Mouse (Mus musculus): Measurements from ENCODE around the gene Oasl1. TPM values are rescaled to one million over a fixed set of nuclear protein-coding genes. Genes with fewer than 3 reads are reported as not detected.
"Not testable (repeated sequence)": the region's sequence is repeated elsewhere in the genome, so short reads cannot be mapped to it uniquely, and the experiment has no call there.

Gene Oasl1
- total RNA-seq, 1 experiment from 2014 or later: 1.5 TPM

DNA sequence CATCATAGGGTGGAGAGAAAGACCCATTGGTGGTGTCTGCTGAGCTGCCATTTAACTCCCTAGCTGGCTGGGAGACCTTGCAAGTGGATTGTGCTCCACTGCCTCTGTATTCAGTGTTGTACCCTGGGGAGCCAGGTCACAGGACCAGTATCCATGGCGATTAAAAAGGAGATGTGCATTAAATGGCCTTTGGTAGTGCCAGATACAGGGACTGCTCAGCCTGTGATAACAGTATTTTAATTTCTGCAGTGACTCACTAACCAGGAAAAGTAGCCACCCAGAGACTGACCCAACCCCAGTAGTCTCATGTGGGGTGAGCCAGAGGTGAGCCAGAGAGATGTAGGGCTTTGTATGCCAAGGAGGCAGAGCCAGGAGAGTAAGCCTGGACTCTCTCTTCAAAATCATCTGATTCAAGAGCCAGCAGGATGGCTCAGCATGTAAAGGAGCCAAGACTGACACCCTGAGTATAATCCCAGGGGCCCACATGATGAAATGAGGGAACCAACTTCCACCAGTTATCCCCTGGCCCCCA, 3.2 kb downstream of the Oasl1 start:
- DNase-seq: no peak

DNA sequence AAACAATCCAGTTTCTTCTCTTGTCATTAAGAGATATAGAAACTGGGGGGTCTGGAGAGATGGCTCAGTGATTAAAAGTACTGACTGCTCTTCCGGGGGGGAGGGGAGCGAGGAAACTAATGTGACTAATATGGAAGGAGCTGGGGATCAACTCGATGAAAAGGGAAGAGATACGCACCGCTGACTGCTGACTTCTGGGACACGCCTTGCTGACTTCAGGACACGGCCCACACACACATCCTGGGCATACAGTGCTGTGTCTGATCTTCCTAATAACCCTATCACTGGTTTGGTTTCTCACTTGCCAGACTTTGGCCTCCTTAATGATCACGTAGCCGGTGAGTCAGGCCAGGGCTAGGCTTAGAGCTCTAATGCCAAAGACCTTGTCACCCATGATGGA, 3.7 kb downstream of the Oasl1 start:
- DNase-seq: no peak

DNA sequence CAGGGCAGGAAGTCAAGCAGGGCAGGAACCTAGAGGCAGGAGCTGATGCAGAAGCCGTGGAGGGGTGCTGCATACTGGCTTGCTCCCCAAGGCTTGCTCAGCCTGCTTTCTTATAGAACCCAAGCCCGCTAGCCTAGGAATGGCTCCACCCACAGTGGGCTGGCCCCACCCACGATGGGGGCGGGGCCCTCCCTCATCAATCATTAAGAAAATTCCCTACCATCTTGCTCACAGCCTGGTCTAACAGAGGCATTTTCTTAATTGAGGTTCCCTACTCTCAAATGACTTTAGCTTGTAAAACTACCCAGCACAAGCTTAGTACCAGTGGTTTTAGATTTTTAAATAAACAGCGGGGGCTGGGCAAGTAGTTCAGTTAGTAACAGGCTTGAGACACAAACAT, 8.6 kb downstream of the Oasl1 start:
- no peak for DNase-seq

DNA sequence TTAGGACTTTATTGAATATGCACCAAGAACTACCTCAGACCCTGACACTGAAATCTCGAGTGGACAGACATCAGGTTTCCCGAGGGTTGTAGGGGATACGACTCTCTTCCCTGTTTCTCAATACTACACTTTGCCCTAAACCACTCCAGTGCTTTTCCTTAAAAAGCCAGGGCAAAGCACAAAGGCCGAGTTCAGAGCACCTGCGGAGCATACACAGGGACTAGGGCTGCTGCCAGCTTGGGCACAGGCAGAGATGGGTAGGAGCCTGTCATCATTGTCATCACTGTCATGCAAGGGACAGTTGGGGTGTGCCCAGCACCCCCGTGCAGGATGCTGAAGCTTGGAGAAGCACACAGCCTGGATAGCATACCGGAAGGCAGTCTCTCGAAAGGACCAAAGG, 10.2 kb downstream of the Oasl1 start:
- no peak for DNase-seq

DNA sequence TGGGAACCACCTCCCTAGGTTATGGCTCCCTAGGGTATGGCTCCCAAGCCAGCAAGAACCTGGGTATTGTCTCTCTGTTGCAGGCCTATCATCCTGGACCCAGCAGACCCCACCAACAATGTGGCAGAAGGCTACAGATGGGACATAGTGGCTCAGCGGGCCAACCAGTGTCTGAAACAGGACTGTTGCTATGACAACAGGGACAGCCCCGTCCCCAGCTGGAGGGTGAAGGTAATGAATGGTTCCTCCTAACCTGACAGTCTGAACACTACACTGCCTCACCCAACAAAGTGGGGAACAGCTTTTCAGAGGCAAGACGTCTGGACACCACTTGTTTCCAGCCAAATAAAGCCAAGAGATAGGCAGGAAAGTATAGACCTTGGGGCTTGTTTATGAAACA, 12.8 kb downstream of the Oasl1 start:
- no peak for DNase-seq

DNA sequence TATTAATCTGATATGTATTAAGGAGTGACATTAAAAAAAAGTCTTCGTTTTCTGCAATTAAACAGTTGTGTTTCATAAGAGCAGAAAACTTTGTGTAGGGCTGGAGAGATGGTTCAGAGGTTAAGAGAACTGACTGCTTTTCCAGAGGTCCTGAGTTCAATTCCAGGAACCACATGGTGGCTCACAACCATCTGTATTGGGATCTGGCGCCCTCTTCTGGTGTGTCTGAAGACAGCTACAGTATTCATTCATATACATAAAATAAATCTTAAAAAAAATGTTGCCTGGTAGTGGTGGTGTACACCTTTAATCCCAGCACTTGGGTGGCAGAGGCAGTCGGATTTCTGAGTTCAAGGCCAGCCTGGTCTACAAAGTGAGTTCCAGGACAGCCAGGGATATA, 18.1 kb downstream of the Oasl1 start:
- DNase-seq: not testable (repeated sequence)

DNA sequence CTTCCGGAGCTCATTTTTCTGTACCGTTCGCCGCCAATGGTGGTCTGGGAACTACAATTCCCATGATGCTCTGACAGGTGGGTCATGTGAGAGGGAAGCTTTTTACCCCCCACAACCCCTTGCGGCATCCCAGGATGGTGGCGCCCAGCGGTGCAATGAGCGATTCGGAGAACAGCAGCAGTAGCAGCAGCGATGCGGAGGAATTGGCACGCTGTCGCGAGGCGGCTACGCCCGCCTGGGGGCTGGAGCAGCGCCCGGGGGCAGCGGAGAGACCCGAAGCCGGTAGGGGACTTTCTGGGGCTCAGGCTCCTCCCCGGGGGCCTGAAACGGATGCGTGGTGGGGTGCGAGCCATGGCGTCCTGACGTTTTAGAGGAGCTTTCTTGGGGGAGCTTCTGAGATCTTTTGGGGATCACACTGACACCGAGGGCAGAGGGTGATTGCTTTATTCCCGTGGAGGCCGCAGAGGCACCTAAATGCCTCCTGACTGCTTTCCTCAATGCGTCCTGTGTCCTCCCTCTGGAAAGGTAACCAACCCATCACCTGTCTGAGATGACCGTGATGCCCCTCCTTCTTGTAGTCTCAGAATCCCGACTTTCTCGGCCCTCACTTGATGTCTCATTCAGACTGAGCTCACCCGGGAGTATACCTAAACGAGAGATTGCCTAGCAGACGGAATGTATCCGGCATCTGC, 19.2 kb downstream of the Oasl1 start, which contains the start of gene 2210016L21Rik:
2210016L21Rik (plus strand) TSS at position 85 of the 692 bp plus-strand sequence.
- DNase-seq: peak; percentile 91

DNA sequence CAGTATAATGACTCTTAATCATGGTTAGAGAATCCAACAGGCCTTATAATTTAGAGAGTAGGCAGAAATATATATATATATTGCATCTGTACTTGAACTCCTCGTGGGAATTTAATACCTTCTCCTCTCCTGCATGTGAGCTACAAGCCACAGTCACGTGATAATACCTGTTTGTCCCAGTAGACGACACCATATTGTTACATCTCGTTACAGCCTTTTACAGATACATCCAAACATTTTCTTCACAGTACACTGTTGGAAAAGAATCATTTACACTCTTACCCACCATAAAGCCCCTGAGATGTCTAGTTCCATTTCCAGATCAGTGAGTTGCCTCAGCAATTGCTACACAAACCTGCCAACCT, 19.7 kb downstream of the Oasl1 start:
- no peak for DNase-seq

DNA sequence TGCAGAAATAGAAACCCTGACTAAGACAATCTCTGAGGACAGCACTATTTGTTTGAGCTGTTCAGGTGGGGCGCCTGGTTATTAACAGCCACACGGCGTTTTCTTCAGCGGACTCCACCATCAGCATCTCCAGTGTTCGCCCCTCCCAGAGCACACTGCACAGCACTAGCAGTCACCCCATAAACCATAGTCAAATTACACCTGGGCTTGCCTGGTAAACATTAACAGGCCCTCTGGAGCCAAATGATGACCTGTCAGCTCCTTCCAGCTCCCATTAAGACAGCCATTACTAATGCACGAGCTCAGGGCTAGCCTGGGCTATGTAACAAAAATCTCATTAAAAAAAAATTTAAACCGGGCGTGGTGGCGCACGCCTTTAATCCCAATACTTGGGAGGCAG, 22.0 kb downstream of the Oasl1 start:
- no peak for DNase-seq

DNA sequence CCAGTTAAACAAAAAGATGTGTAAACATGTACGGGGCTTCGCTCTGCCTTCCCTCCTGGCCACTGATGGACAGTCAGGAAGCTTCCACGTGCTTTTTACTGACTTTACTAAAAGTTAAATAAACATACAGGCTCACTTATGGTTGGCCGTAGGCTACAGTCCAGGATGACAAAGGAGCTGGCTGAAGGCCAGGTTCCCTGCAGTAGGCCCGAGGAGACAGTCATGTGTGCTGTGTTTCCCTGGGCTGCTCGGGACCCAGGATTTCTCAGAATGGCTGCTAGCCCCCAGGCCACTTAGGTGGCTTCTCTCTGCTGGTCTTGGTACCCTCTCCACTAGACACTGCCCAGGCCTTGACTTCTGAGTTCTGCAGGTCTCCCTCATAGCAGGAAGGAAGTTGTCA, 25.9 kb downstream of the Oasl1 start:
- peak; percentile 74 for DNase-seq

DNA sequence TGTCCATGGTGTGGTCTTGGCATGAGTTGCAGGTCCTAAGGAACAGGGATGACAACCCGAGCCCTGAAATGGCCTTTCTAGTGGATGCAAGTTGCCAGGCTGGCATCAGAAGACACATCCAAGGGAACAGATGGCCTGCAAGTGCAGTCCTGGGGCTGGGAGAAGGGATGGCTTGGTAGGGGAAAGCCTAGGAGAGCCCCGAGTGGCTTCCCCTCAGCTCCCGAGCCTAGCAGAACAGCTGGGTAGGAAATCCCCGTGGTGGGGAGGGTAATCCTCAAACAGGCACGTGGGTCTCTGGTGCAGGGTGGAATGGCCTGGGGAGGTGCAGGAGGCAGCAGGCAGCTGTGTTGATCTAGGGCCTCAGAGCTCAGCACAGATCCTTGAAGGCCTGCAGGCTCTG, 26.3 kb downstream of the Oasl1 start:
- no peak for DNase-seq

DNA sequence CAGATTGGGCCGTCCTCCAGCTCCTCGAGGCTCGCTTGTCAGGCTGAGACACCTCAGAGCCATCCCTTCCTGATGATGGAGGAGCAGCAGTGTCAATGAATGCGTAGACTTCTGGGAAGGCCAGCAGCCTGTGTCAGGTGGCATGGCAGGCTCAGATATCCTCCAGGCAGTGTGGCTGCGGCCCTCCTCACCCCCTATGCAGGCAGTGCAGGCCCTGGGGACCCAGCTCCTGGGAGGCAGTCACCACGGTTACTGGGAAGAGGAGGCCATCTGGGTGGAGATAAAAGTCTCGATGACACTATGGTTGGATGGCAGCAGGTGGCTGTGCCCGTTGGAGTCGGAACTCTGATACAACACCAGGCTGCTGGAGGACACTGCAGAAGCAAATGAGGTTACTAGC, 26.8 kb downstream of the Oasl1 start:
- DNase-seq: no peak

DNA sequence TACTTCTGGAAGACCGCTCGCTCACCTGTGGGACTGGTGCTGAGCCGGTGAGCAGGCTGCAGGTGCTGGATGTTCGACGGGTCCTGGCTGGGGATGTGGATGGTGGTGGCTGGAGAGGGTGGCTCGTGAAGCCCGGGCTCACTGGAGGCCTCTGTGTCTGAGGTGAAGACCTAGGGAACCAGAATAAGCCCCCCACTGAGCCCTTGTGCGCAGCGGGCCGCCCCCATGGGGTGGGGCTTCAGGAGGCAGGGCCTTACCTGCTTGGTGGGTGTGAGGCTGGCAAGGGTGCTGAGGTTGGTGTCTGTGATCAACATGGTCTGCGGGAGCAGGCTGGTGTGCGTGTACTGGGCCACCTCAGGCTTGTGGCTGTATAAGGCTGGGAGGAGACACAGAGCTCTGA, 27.6 kb downstream of the Oasl1 start:
- no peak for DNase-seq

DNA sequence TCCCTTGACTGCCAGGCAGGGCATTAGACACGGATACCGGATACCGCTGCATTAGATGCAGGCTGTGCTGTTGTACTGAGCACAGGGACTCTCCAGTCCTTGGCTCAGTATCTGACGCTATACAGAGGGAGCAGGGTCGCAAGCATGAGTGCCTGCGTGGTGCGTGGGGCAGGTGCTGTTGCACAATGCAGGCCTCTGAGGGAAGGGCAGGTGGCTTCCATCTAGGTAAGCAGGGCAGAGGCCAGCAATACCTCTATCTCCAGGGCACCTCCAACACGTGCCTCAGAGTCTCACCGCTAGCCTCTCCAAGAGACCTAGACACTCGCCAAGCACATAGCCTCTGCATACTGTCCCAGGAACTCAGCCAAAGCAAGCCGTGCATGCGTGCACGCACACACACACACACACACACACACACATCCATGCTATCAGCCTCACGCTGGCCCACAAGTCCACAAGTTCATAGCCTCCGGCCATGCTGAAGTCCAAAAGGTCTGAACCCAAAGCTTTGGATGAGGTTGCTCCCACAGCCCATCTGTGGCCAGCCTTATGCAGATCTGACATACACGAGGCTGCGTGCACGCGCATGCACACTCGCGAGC, 28.3 kb downstream of the Oasl1 start:
- no peak for DNase-seq

DNA sequence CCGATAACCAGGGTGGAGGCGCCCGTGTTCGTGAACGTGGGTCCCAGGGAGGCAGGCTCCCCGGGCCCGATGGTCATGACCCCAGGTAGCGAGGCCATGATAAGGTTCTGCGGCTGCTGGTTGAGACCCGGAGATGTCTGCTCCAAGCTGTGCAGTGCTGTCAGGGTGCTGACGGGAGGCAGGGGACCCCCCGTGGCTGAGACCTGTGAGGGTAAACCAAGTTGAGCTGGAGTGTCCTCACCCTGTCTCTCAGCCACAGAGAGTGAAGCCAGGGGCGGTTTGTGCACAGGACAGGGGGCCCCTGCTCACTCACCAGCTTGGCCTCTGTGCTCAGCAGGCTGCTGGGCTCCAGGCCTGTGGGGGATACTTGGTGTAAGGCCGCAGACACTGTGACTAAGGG, 30.3 kb downstream of the Oasl1 start:
- DNase-seq: no peak

DNA sequence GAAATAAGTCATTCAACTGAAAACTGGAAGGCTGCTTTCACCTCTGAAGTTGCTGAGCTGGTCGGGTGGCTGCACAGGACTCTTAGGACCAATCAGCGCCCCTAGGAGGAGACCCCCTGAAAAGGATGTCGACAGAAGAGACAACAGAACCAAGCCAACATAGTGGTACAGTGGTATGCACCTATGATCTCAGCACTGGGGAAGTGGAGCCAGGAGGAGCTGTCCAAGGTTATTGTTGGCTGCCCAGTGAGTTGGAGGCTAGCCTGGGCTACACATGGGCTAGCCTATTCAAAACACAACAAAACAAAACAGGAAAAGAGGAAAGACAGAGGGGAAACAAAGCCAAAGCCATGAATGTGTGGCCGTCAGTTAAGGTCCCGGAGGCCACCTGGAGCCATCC, 35.0 kb downstream of the Oasl1 start:
- no peak for DNase-seq

DNA sequence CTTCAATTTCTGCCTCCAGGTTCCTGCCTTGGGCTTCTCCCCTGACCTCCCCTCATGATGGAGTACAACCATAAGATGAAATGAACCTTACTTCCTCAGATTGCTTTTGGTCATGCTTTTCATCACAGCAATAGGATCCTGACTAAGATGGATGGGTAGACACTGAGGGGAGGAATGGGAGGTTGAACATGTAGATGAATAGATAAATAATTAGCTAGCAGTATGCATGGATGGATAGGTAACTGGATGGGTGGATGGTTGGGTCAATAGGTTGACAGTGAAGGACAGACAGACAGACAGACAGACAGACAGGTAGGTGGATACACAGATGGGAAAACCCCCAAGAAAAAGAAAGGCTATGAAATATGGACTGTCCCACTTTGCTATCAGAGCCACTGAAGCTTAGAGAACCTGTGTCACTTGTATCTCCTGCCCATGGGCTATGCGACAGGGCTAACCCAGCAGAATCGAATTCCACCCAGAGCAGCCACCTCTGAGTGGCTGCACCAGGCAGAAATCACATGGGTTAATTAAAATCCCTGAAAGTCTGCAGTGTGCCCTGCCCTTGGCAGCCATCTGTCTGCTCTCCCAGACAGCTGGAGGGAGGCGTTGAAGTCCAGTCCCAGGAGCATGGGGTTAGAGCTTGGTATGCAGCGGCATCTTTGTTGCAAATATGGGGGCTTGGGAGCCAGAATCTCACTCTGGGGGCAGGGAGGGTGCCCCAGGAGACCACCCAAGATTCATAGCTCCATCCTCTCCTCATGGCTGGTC, 38.7 kb downstream of the Oasl1 start:
- no peak for DNase-seq

DNA sequence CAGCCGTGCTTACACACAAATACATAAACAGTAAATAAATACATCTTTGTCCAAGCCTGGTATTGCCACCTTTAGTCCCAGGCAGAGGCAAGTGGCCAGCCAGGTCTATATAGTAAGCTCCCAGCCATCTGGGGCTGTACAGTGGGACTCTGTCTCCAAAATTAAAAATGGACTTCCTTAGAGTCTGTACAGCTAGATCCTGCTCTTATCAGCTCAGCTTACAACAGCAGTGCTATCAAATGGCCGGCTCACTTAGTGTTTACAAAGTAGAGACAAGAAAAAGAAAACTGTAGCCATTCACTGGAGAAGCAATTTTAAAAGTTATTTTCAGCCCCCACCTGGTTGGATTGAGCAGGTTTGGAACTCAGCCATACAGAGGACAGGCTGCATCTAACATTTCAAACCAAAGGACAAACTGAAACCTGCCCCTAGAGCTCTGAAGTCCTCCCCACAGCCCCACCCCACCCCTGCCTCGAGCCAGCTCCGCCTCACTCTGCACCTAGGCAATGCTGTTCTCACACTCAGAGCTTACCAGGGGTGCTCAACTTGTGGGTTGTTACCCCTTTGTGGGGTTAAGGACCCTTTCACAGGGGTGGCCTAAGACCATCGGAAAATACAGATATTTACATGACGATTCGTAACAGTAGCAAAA, 41.4 kb downstream of the Oasl1 start:
- no peak for DNase-seq

DNA sequence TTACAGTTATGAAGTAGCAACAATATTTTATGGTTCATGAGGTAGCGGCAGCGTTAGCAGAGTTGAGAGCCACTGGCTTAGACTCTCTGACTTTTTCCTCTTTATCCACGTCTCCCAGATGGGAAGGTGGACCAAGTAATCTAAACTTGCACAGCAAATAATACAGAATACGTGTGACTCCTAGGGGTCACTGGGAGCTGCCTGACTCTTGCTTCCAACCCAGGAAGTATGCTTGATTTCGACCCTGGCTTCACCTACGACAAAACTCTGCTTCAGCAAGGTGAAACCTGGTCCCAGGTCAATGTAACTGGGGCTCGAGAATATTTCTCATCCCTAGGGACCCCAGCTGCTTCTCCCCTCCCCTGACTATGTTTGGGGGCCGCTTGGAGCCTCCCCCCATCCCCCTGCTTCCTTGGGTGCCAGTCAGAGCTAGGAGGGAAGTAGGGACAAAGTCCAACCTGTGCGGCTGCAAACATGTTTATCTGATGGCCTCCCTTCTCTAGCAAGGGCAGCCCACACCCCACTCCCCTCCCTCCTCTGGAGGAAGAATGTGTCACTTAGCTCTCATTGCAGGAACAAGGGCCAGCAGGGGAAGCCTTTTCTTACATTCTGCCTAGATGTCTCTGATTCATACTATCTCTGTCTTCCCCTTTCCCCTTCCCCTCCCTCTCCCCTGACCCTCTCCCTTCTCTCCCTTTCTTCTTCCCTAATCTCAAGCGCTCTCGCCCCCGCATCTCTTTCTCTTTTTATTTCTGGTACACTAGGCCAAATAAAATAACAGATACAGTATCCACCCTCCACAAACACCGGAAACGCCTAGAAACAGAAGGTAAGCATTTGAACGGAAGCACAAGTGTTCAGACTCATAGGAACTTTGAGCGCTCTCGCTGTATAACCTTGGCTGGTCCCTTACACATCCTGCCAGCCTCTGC, 42.2 kb downstream of the Oasl1 start:
- no peak for DNase-seq

DNA sequence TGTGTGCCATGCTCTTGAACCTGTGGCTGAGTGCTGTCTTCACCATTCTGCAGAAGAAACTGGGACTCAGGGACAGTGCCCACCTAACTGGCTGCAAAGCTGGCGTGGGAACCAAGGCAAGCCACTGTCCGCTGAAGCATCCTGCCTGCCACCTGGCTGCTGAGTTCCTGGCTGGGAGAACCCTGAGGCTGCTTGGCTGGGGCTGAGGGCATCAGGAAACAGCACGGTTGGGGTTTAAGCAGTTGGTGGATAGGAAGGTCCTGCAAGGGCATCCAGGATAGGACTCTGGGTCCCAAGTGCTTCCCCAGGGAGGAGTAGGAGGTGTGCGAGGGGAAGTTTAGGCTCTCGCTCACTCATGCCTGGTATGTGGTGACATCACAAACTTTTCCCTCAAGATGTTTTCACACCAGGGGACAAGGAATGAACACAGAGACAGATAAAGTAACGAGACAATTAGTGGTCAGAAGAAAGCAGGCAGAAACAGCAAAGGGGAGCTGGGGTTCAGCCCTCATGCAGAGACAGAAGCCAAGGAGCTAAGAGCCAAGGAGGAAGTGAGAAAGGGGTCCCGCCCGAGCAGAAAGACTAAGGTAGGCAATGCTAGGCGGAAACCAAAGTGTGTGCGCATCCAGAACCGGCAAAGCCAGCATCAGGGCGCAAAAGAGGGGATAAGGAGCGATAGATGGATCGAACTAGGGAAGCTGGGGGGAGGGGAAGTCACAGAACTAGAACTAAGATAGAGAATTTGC, 44.7 kb downstream of the Oasl1 start:
- no peak for DNase-seq

DNA sequence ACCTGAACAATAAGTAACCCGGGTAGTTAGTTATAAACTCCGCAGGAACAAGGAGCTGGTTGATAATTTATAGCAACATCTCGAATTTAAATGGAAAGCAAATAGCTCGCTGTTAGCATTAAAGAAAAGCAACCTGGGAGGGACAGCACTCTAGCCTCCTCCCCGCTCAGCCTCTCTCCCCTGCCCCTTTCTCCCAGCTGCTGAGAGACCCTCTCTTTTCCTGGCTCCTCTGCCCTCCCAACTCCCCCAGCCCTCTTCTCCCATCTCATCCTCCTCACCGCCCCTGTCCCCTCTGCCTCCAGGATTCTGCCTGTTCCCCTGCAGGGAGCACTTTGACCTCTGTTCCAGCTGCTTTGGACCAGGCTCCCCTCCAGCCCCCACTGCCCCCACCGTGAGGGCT, 45.6 kb downstream of the Oasl1 start:
- no peak for DNase-seq

Measured in adrenal gland, postnatal 14 days (tissue).